Mouse (Mus musculus) embryonic facial prominence, embryonic 11.5 days (tissue): ENCODE measurements around the gene Slc46a3. TPM values are rescaled to one million over a fixed set of nuclear protein-coding genes. Genes with fewer than 3 reads are reported as not detected.

Experiments
- polyA plus RNA-seq: library from polyadenylated mRNA; unstranded; fragments of >200 nt; fragmentation: Nextera tagmentation; extraction: Ambion mirVana; gene quantifications from 2 replicates; pipeline ENCODE4 v1.2.1, GENCODE M21; 2014

Gene Slc46a3
- polyA plus RNA-seq, 1 experiment from 2014 or later: 3.6 TPM

Other genes with a start within 250 kb of the Slc46a3 start
- gene Flt1, start 168.8 kb downstream of the Slc46a3 start, polyA plus RNA-seq: 9.6 and 12.5 TPM in 2 replicates
- gene Pomp, start 34.4 kb downstream of the Slc46a3 start, polyA plus RNA-seq: 592 TPM in 2 replicates
- gene Mtus2, start 62.5 kb upstream of the Slc46a3 start, polyA plus RNA-seq: 10.6 and 10.7 TPM in 2 replicates